Mouse (Mus musculus) heart, adult 2 months (tissue): ENCODE measurements around the gene Borcs5.

Experiments used
- CTCF ChIP-seq: fragments of 200-600 bp; IDR thresholded peaks from 2 replicates; pipeline ENCODE4 v1.8.1; 2022; ENCODE audit warnings: antibody characterized with exemption, mild to moderate bottlenecking, moderate library complexity
- EP300 ChIP-seq: fragments of 200-500 bp; IDR thresholded peaks from 2 replicates; pipeline ENCODE4 v1.6.1; 2011; ENCODE audit warnings: low read depth, low read length, control low read depth; ENCODE audit not compliant: insufficient read depth
- POLR2A ChIP-seq: fragments of 200-500 bp; IDR thresholded peaks from 2 replicates; pipeline ENCODE4 v1.6.1; 2011; ENCODE audit warnings: mild to moderate bottlenecking, low read depth, low read length, control low read depth; ENCODE audit not compliant: insufficient read depth

- TF ChIP-seq CTCF = no peak
- TF ChIP-seq POLR2A = no peak
- no peak for TF ChIP-seq EP300
Measured at GRCm38 (mm10) chr6:134669179-134669865, 30.0 kb downstream of the Borcs5 start.
